Mouse (Mus musculus) thymus, adult 2 months (tissue): Measurements from ENCODE around the gene St3gal6.

Experiments used
- CTCF ChIP-seq: fragments of 200-500 bp; IDR thresholded peaks from 2 replicates; pipeline ENCODE4 v1.5.1; 2012; ENCODE audit warnings: mild to moderate bottlenecking, control low read depth, low read length, moderate library complexity, borderline replicate concordance; ENCODE audit not compliant: control insufficient read depth, poor library complexity, insufficient read depth; ENCODE audit errors: extremely low read depth
- POLR2A ChIP-seq: fragments of 200-500 bp; IDR thresholded peaks from 2 replicates; pipeline ENCODE4 v1.6.1; 2012; ENCODE audit warnings: mild to moderate bottlenecking, low read length, control low read depth, moderate library complexity; ENCODE audit not compliant: control insufficient read depth, poor library complexity, insufficient read depth; ENCODE audit errors: extremely low read depth

GRCm38 (mm10) chr16:58535236-58535635, 11.2 kb upstream of the St3gal6 start:
- TF ChIP-seq POLR2A = no peak
- no peak for TF ChIP-seq CTCF
